Mouse (Mus musculus) common myeloid progenitor, adult 5-6 weeks (primary cell): ENCODE measurements around the gene 1700092M07Rik. TPM values are rescaled to one million over a fixed set of nuclear protein-coding genes. Genes with fewer than 3 reads are reported as not detected.

Experiments
- ATAC-seq: replicated peaks from 2 replicates; pipeline ENCODE4 v1.8.0; 2016; ENCODE audit warnings: low read depth, mild to moderate bottlenecking, moderate TSS enrichment, inconsistent platforms; ENCODE audit not compliant: poor library complexity, severe bottlenecking
- total RNA-seq: library from RNA; stranded (forward); fragments of 200-1000, 187-1606 nt; gene quantifications from 2 replicates; pipeline ENCODE4 v1.2.3, GENCODE M21; 2017

1700092M07Rik gene
- total RNA-seq, 1 experiment from 2014 or later, result 5.8 TPM

GRCm38 (mm10) chr19:8788521-8788920, 48.0 kb downstream of the 1700092M07Rik start:
- no peak for ATAC-seq

DNA sequence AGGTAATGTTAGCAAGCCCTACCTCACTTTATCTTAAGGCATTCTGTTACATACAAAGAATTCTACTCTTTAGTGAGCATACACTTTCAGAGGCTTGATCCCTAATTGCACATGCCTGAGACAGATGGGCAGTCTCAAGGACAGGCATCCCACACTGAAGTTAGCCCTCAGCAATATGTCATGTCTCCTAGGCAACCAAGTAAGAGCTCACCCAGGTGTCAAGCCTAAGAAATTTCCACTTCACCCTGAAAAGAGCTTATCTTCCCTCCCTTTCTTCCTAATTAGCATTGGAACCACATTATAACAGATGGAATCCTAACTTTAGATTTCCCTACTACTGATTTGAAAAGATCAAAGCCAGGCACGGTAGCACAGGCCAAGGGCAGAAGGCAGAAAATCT, 48.7 kb downstream of the 1700092M07Rik start:
- no peak for ATAC-seq

- no peak for ATAC-seq
These were observed 49.7 kb downstream of the 1700092M07Rik start for GRCm38 (mm10) chr19:8790171-8790570.

Other genes with a start within 250 kb of the 1700092M07Rik start
- not detected in 2 replicates for gene Slc22a8, start 149.5 kb upstream of the 1700092M07Rik start, total RNA-seq
- not detected in 2 replicates for gene Slc22a6, start 122.7 kb upstream of the 1700092M07Rik start, total RNA-seq
- not detected in 2 replicates for gene Chrm1, start 76.9 kb upstream of the 1700092M07Rik start, total RNA-seq
- gene Slc3a2, start 17.3 kb upstream of the 1700092M07Rik start, total RNA-seq, result 124 and 150 TPM in 2 replicates
- gene Wdr74, start 4.9 kb upstream of the 1700092M07Rik start, total RNA-seq, result 121 and 149 TPM in 2 replicates
- gene Stx5a, start 695 bp downstream of the 1700092M07Rik start, total RNA-seq, result 45.7 and 60.0 TPM in 2 replicates
- 126 and 129 TPM in 2 replicates for gene Nxf1, start 16.4 kb downstream of the 1700092M07Rik start, total RNA-seq
- 36.9 and 48.2 TPM in 2 replicates for gene Tmem223, start 30.3 kb downstream of the 1700092M07Rik start, total RNA-seq
- 57.4 and 60.0 TPM in 2 replicates for gene Tmem179b, start 33.7 kb downstream of the 1700092M07Rik start, total RNA-seq
- gene Taf6l, start 45.7 kb downstream of the 1700092M07Rik start, total RNA-seq, result 10.3 and 11.4 TPM in 2 replicates
- 52.9 and 62.4 TPM in 2 replicates for gene Polr2g, start 57.9 kb downstream of the 1700092M07Rik start, total RNA-seq
- 1.8 and 1.9 TPM in 2 replicates for gene Zbtb3, start 61.8 kb downstream of the 1700092M07Rik start, total RNA-seq
- gene Ttc9c, start 78.6 kb downstream of the 1700092M07Rik start, total RNA-seq, result 65.7 and 68.2 TPM in 2 replicates
- 89.1 and 100 TPM in 2 replicates for gene Hnrnpul2, start 79.3 kb downstream of the 1700092M07Rik start, total RNA-seq
- gene AC129217.1, start 89.1 kb downstream of the 1700092M07Rik start, total RNA-seq, result 4.2 TPM in 1 of 2 replicates, not detected in the other
- 34.5 and 41.5 TPM in 2 replicates for gene Bscl2, start 96.7 kb downstream of the 1700092M07Rik start, total RNA-seq
- gene Gng3, start 98.5 kb downstream of the 1700092M07Rik start, total RNA-seq, result not detected in 2 replicates
- gene Lrrn4cl, start 110.0 kb downstream of the 1700092M07Rik start, total RNA-seq, result 0.73 TPM in 1 of 2 replicates, not detected in the other
- gene Ubxn1, start 130.8 kb downstream of the 1700092M07Rik start, total RNA-seq, result 176 and 210 TPM in 2 replicates
- gene Uqcc3, start 140.2 kb downstream of the 1700092M07Rik start, total RNA-seq, result 110 and 122 TPM in 2 replicates
- 7.7 and 35.4 TPM in 2 replicates for gene Lbhd1, start 143.0 kb downstream of the 1700092M07Rik start, total RNA-seq
- gene Gm49403, start 143.2 kb downstream of the 1700092M07Rik start, total RNA-seq, result not detected in 2 replicates
- gene 1810009A15Rik, start 148.1 kb downstream of the 1700092M07Rik start, total RNA-seq, result 53.0 and 62.6 TPM in 2 replicates
- not detected in 2 replicates for gene Gm49416, start 148.2 kb downstream of the 1700092M07Rik start, total RNA-seq
- gene Ints5, start 152.3 kb downstream of the 1700092M07Rik start, total RNA-seq, result 10.5 and 18.5 TPM in 2 replicates
- 63.4 and 73.1 TPM in 2 replicates for gene Ganab, start 157.4 kb downstream of the 1700092M07Rik start, total RNA-seq
- gene B3gat3, start 179.7 kb downstream of the 1700092M07Rik start, total RNA-seq, result 17.5 and 18.6 TPM in 2 replicates
- 2.0 and 3.2 TPM in 2 replicates for gene Rom1, start 188.6 kb downstream of the 1700092M07Rik start, total RNA-seq
- gene Eml3, start 188.8 kb downstream of the 1700092M07Rik start, total RNA-seq, result 22.9 and 41.2 TPM in 2 replicates
- gene Mta2, start 201.2 kb downstream of the 1700092M07Rik start, total RNA-seq, result 151 and 180 TPM in 2 replicates
- gene Tut1, start 213.1 kb downstream of the 1700092M07Rik start, total RNA-seq, result 19.9 and 25.9 TPM in 2 replicates
- 721 and 789 TPM in 2 replicates for gene Eef1g, start 226.3 kb downstream of the 1700092M07Rik start, total RNA-seq
- 14.1 and 14.9 TPM in 2 replicates for gene Ahnak, start 248.6 kb downstream of the 1700092M07Rik start, total RNA-seq